Mouse (Mus musculus) G1E (cell line): Measurements from ENCODE around the gene Tmem237.

Experiments used
- CTCF ChIP-seq: IDR thresholded peaks from 2 replicates; pipeline ENCODE4 v1.5.1; 2012; ENCODE audit warnings: low read depth, low read length, inconsistent platforms, mixed read lengths
- GATA1 ChIP-seq: IDR thresholded peaks from 2 replicates; pipeline ENCODE4 v1.6.1; 2012; ENCODE audit warnings: borderline replicate concordance, low read length, inconsistent platforms, mixed read lengths
- POLR2AphosphoS5 ChIP-seq: IDR thresholded peaks from 2 replicates; pipeline ENCODE4 v1.6.1; 2012; ENCODE audit warnings: low read depth, low read length, inconsistent platforms; ENCODE audit not compliant: insufficient replicate concordance
- TAL1 ChIP-seq: conservative IDR thresholded peaks from 2 replicates; pipeline ENCODE4 v1.6.1; 2012; ENCODE audit warnings: low read depth, low read length, inconsistent platforms, mixed read lengths

- no peak for TF ChIP-seq CTCF
- no peak for TF ChIP-seq TAL1
- no peak for TF ChIP-seq GATA1
- TF ChIP-seq POLR2AphosphoS5: no peak
Measured at GRCm38 (mm10) chr1:59169586-59169985, 49.4 kb upstream of the Tmem237 start.
